Mouse (Mus musculus): ENCODE data around the gene Dpy19l1. TPM values are rescaled to one million over a fixed set of nuclear protein-coding genes. Genes with fewer than 3 reads are reported as not detected.

The Dpy19l1 gene
- polyA plus RNA-seq, 1 experiment from 2014 or later: 16.8 TPM

GRCm38 (mm10) chr9:24418281-24418680 lies 84.7 kb downstream of the Dpy19l1 start:
- H3K27me3 ChIP-seq: no peaks in the 10 kb centered on the region
- H3K9me3 ChIP-seq: no peaks in the 10 kb centered on the region
- H3K4me2 ChIP-seq (replicated peaks): no peak overlapping the region
- no peak overlapping the region for H3K27ac ChIP-seq
- ATAC-seq (ENCODE audit: insufficient number of reproducible peaks, insufficient read depth, low FRiP score, low TSS enrichment): no peak
- H3K4me1 ChIP-seq: no peaks in the 10 kb centered on the region
- WGBS: 91% methylated on average over 5 of the region's 5 CpGs
- no peak overlapping the region for H3K4me3 ChIP-seq
- no peak overlapping the region for H3K9ac ChIP-seq
- peaks cover 20% of the 10 kb centered on the region for H3K36me3 ChIP-seq

- Histone ChIP-seq H3K27me3 (no peaks in the 10 kb centered on the region), H3K4me2 (replicated peaks) (no peak overlapping the region), H3K4me3 (no peak overlapping the region), H3K4me1 (no peaks in the 10 kb centered on the region), H3K27ac (no peak overlapping the region), H3K9ac (no peak overlapping the region), H3K36me3 (peaks cover 5% of the 10 kb centered on the region; the same call in 1 of the 2 replicates), H3K9me3 (no peaks in the 10 kb centered on the region)
- ATAC-seq (ENCODE audit: insufficient number of reproducible peaks, insufficient read depth, low FRiP score, low TSS enrichment): no peak
- 94% methylated on average over 8 of the region's 8 CpGs for WGBS
These were observed 91.5 kb downstream of the Dpy19l1 start for GRCm38 (mm10) chr9:24411483-24411882.

GRCm38 (mm10) chr9:24410439-24410838 lies 92.5 kb downstream of the Dpy19l1 start:
- H3K4me1 ChIP-seq: no peaks in the 10 kb centered on the region
- no peak overlapping the region for H3K9ac ChIP-seq
- H3K27me3 ChIP-seq: no peaks in the 10 kb centered on the region
- H3K9me3 ChIP-seq: no peaks in the 10 kb centered on the region
- peaks cover 5% of the 10 kb centered on the region; the same call in 1 of the 2 replicates for H3K36me3 ChIP-seq
- 87% methylated on average over 1 of the region's 1 CpGs for WGBS
- H3K4me2 ChIP-seq (replicated peaks): no peak overlapping the region
- no peak overlapping the region for H3K4me3 ChIP-seq
- no peak overlapping the region for H3K27ac ChIP-seq
- ATAC-seq (ENCODE audit: insufficient number of reproducible peaks, insufficient read depth, low FRiP score, low TSS enrichment): no peak

GRCm38 (mm10) chr9:24407992-24408391 lies 94.9 kb downstream of the Dpy19l1 start:
- WGBS: 74% methylated on average over 3 of the region's 3 CpGs
- no peaks in the 10 kb centered on the region for H3K4me1 ChIP-seq
- ATAC-seq (ENCODE audit: insufficient number of reproducible peaks, insufficient read depth, low FRiP score, low TSS enrichment): no peak
- H3K9me3 ChIP-seq: no peaks in the 10 kb centered on the region
- H3K27ac ChIP-seq: no peak overlapping the region
- no peaks in the 10 kb centered on the region for H3K27me3 ChIP-seq
- H3K4me2 ChIP-seq (replicated peaks): no peak overlapping the region
- no peak overlapping the region for H3K4me3 ChIP-seq
- H3K9ac ChIP-seq: no peak overlapping the region
- peaks cover 5% of the 10 kb centered on the region; the same call in 1 of the 2 replicates for H3K36me3 ChIP-seq

GRCm38 (mm10) chr9:24394146-24394545 lies 108.8 kb downstream of the Dpy19l1 start:
- ATAC-seq (ENCODE audit: insufficient number of reproducible peaks, insufficient read depth, low FRiP score, low TSS enrichment): no peak
- Histone ChIP-seq H3K4me1 (no peaks in the 10 kb centered on the region), H3K27ac (no peak overlapping the region), H3K9ac (no peak overlapping the region), H3K4me2 (replicated peaks) (no peak overlapping the region), H3K4me3 (no peak overlapping the region), H3K9me3 (no peaks in the 10 kb centered on the region), H3K27me3 (no peaks in the 10 kb centered on the region), H3K36me3 (no peaks in the 10 kb centered on the region)
- 66% methylated on average over 3 of the region's 3 CpGs for WGBS

- H3K36me3 ChIP-seq: no peaks in the 10 kb centered on the region
- no peak overlapping the region for H3K4me2 ChIP-seq (replicated peaks)
- no peak overlapping the region for H3K4me3 ChIP-seq
- no peaks in the 10 kb centered on the region for H3K9me3 ChIP-seq
- H3K9ac ChIP-seq: no peak overlapping the region
- H3K27ac ChIP-seq: no peak overlapping the region
- no peaks in the 10 kb centered on the region for H3K27me3 ChIP-seq
- H3K4me1 ChIP-seq: no peaks in the 10 kb centered on the region
- WGBS: 91% methylated on average over 8 of the region's 8 CpGs
- no peak for ATAC-seq (ENCODE audit: insufficient number of reproducible peaks, insufficient read depth, low FRiP score, low TSS enrichment)
These were observed 112.1 kb downstream of the Dpy19l1 start for GRCm38 (mm10) chr9:24390807-24391370.

- Histone ChIP-seq H3K9me3 (no peaks in the 10 kb centered on the region), H3K36me3 (no peaks in the 10 kb centered on the region), H3K9ac (no peak overlapping the region), H3K4me1 (no peaks in the 10 kb centered on the region), H3K4me2 (replicated peaks) (no peak overlapping the region), H3K4me3 (no peak overlapping the region), H3K27me3 (no peaks in the 10 kb centered on the region), H3K27ac (no peak overlapping the region)
- no peak for ATAC-seq (ENCODE audit: insufficient number of reproducible peaks, insufficient read depth, low FRiP score, low TSS enrichment)
These were observed 115.7 kb downstream of the Dpy19l1 start for GRCm38 (mm10) chr9:24387230-24387629.

GRCm38 (mm10) chr9:24379321-24379720 lies 123.6 kb downstream of the Dpy19l1 start:
- Histone ChIP-seq H3K27me3 (no peaks in the 10 kb centered on the region), H3K4me3 (no peak overlapping the region), H3K4me1 (no peaks in the 10 kb centered on the region), H3K9me3 (no peaks in the 10 kb centered on the region), H3K9ac (no peak overlapping the region), H3K36me3 (no peaks in the 10 kb centered on the region), H3K4me2 (replicated peaks) (no peak overlapping the region), H3K27ac (no peak overlapping the region)
- ATAC-seq (ENCODE audit: insufficient number of reproducible peaks, insufficient read depth, low FRiP score, low TSS enrichment): no peak
- 26% methylated on average over 3 of the region's 3 CpGs for WGBS

- H3K36me3 ChIP-seq: no peaks in the 10 kb centered on the region
- no peak for ATAC-seq (ENCODE audit: insufficient number of reproducible peaks, insufficient read depth, low FRiP score, low TSS enrichment)
- no peak overlapping the region for H3K4me2 ChIP-seq (replicated peaks)
- 87% methylated on average over 2 of the region's 2 CpGs for WGBS
- H3K27me3 ChIP-seq: no peaks in the 10 kb centered on the region
- no peak overlapping the region for H3K4me3 ChIP-seq
- no peaks in the 10 kb centered on the region for H3K4me1 ChIP-seq
- H3K9me3 ChIP-seq: no peaks in the 10 kb centered on the region
- no peak overlapping the region for H3K9ac ChIP-seq
- H3K27ac ChIP-seq: no peak overlapping the region
These were observed 124.1 kb downstream of the Dpy19l1 start for GRCm38 (mm10) chr9:24378848-24379247.

Other genes starting within 250 kb of the Dpy19l1 start
- not detected in 2 replicates for gene Cypt4, start 122.1 kb upstream of the Dpy19l1 start, polyA plus RNA-seq (2016; fragmentation: Nextera tagmentation; extraction: Ambion mirVana)
- gene Dpy19l2, start 193.2 kb upstream of the Dpy19l1 start, polyA plus RNA-seq (2016; fragmentation: Nextera tagmentation; extraction: Ambion mirVana): 0.23 and 0.52 TPM in 2 replicates

Measured in embryonic facial prominence, embryonic 12.5 days (tissue).